Mouse (Mus musculus): ENCODE measurements around the gene Pde4d. TPM values are rescaled to one million over a fixed set of nuclear protein-coding genes. Genes with fewer than 3 reads are reported as not detected.

Gene Pde4d
- total RNA-seq, 2 experiments from 2014 or later = 37.4 to 43.6 TPM

DNA sequence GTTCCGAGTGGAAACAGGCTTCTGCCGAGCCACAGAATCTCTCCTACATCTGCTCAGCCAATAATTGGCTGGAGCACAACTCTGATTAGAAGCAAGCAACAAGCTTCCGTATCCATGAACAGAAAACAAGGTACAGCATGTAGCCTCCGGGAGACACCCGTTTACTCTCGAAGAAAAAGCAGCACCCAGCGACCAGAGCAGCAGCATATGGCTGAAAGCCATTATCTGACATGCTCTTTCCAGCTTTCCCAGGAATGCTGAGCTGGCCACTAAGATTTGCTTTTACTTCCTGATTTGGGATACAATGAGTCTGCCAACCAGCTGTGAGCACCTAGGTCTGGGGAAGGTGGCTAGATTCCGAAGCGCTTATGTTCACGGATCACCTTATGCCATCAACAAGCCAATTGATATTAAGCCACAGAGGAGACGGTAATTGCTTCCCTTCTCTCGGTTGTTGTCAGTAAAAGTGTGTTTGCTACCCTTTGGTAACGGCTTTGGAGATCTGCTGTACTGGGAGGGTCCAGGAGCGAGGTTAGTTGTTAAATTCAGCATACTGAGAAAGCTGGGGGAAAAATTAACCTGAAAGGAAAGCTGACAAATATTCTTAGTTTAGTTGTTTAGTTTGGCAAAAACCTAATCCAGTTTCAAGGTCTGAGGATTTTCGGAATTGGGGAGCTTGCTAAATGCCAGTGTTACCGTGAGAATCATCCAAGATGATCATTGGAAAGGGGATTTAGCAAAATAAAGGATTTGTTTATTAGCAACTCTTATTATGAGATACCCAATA, 1131.7 kb downstream of the Pde4d start:
- intact Hi-C loops (cut with DNase I) = no loop called here
- peak in 1 of 2 experiments; percentile 5 for DNase-seq

DNA sequence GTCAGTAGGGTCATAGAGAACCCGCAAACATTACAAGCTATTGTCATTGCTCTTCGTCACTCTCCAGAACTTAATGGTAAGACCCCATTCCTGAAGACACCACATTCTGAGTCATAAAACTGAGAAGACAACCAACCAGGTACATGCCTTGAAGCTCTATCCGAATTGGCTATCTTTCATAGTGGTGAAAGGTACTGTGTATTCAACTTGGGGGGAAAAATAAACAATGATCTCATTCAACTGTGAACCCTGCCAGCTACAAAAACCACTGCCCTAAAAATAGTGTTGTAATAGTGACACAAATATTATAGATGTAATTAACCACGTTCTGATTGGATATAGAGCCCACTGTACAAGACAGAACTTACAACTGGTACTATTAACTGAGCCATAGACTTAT, 1140.3 kb downstream of the Pde4d start:
- no peak for DNase-seq
- intact Hi-C loops (cut with DNase I) = no loop called here

DNA sequence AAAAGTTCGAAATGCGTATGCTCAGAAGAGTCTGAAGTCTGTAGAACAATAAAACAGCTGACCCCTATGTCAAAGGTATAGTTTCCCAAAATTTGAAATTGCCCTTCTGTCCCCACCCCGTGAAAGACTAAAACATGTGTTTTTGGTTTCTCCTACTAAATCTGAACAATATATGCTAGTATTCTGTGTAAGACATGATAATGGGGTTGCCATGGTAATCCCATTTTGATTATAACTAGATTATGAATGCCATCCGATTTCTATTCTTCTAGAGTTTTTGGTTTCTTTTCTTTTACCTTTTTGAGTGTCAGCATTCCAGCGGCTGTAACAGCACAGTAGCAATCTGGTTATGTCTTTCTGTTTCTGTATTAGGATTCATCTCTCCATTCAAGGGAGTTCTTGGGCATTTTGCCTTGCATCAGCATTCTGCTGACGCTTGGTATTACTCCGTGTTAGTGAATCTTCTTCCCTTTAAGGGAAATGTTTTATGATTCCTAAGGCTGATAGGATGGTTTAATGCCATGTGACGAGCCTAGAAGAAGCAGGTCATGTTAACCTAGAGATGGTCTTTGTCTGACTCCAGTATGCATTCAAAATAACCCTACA, 1142.5 kb downstream of the Pde4d start:
- intact Hi-C loops (cut with DNase I) = no loop called here
- DNase-seq = no peak

DNA sequence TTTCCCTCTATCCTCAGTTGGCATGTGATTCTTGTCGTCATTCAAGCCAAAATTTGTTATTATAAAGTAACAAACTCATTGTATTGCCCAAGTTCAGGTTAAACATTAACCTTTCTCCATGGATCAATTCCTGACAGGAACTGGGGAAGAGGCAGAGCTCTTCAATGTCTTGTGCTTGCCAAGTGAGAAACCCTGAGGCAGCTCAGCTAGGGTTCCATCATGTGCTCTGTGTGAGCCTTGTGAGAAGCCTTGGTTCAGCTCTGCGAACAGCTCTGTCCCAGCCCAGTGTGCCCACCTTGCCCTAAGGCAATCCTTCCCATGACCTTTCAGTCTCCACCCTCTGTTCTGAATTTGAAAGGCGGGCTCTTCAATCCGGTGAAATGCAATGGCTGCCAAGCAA, 1150.0 kb downstream of the Pde4d start:
- intact Hi-C loops (cut with DNase I) = no loop called here
- DNase-seq = no peak

DNA sequence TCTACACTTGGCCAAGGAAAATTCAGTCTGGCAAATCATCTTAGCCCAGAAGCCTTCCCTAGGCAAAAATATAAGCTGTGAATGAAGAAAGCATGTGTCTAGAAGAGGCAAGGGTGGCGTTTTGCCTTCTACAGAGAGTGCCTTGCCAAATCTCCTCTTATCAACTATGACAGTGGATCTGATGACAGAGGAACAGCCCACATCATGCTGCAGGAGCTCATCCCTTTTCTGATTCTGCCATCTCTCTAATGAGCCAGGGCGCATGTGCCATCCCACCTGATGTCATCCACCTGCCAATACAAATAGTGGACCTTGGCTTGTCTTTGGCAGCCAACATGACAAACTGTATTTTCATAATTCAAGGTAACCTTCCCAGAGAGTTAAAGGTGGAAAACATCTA, 1154.3 kb downstream of the Pde4d start:
- intact Hi-C loops (cut with DNase I) = no loop called here
- DNase-seq = no peak

DNA sequence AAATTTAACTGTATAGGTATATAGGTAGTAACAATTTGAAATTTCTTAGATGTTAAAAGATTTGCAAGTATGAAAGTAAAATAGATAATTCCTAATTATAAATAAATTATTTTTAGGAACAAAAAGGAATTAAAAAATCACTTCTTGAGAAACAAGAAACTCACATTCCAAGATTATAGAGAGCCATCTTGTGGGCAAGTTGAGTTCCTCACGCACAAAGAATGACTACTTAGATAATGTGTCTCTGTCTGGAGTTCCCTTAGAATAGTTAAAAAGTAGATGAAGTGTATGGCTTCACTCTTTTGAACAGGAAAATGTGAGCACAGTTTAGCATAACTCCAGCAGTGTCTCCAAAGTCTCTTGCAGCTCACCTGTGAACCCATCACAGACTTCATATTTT, 1155.4 kb downstream of the Pde4d start:
- no peak for DNase-seq
- intact Hi-C loops (cut with DNase I) = loop anchor here (5.0 kb wide), 1 partner anchor 263 kb away; no protein-coding TSS in a partner anchor

DNA sequence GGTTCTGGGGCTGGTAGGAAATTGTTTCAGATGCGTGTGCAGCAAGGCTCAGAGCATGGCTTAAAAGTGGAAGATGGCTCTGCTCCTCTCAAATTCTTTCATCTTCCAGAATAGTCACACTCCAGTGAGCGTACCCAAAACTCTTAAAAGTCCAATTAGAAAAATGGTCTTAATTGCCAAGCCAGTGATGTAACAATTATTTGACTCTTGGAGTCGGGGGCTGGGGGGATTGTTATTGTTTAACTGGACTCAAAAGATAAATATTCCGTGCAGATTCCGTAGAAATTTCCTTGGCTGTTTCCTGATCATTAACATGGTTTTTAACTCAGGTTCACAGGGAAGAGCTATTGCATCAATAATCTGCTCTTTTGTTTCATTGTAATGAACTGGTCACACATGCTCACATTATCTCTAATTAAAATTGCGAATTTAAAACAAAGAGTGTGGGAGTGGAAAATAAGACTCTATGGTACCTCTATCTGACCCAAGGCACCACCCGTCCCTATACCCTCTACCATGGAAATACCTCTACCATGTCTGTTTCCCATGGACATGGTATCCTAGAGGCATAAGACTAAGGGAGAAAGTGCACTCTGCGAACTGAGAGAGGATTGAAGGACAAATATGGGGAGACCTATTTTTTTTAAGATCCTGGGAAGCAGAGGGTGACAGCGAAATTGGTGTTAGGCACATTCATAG, 1159.5 kb downstream of the Pde4d start:
- no peak for DNase-seq
- intact Hi-C loops (cut with DNase I) = loop anchor here (1.0 to 5.0 kb wide), 3 partner anchors 51 to 380 kb away; no protein-coding TSS in a partner anchor

DNA sequence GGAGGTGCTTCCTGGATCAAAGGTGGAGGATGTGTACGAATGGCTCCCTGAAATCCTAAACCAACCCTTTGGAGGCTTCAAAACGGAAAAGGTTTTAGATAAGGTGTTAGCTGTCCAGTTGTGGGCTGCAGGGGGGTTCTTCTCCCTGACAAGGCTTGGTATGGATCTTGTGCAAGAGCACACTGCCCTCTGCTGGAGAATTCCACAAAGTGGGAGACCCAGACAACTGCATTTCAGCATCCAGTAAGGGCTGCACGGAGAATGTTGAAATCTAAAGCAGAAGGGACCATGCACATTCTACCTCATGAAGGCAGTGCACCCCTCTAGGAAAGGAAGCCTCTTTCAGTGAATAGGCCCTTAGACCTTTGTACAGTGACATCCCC, 1160.0 kb downstream of the Pde4d start:
- DNase-seq = peak; percentile 41 to 48
- intact Hi-C loops (cut with DNase I) = loop anchor here (1.0 to 5.0 kb wide), 3 partner anchors 51 to 380 kb away; no protein-coding TSS in a partner anchor

DNA sequence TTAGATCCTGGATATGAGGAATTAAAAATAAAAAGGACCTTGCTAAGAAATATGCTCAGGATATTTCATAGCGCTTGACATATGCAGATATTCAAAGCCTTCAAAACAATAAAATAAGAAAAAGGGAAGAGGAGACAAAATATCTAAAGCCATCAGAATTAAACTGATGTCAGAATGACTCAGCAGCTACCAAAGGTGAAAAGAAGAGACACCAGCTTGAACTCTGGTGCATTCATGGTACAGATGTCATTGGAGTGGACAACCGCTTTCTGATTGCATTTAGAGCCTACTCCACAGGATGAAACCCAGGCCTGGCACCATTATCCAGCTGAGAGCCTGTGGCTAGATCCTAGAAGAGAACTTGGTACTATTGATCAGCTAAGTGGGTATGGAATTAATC, 1161.0 kb downstream of the Pde4d start:
- intact Hi-C loops (cut with DNase I) = no loop called here
- no peak for DNase-seq

DNA sequence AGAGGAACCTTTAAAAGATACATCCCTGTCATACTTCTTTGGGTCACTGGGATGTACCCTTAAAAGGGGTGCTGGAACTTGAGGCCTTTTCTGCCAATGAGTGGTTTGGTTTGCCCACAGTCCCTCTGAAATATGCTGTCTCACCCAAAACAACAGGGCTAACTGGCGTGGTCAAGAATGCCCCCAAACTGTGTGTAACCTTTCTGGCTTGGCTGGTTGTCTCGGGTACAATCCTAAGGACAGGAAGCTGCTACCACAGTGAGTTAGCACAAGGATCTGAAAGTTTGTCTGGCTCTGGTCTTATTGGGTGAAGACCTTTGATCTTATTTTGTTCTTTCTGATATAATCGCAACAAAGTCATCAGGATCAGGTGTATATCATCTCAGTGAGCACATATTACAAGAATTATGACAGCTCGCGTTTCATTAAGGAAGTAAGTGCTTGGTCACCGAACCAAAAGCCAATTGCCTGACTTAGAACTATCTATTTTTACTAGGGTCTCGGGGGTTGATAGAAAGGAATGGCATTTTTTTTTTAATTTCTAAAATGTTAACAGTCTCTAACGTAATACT, 1165.6 kb downstream of the Pde4d start:
- no peak for DNase-seq
- intact Hi-C loops (cut with DNase I) = loop anchor here (5.0 kb wide), 2 partner anchors 142 to 292 kb away; no protein-coding TSS in a partner anchor

DNA sequence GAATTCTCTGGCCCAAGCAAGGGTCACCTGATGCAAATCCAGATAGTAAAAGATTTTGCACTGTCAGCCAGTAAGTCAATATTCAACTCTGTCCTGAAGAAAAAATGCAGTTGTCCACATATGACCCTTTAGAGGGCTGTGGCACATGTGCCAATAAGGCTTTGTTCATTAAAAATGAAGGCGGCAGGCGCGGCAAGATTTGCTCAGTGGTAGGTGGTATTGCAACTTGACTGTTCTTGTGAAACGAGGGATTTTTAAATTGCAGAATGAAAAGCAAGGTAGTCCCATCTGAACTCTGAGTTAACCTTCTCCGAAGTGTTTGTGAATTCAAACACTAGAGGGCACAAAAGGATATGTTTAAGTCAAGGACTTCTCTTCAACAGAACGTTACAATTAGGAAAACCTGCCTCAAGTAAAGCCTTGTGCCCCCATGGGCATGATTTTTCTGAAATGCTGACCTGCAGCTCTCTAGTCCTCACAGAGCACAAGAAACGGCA, 1166.1 kb downstream of the Pde4d start:
- DNase-seq = no peak
- intact Hi-C loops (cut with DNase I) = loop anchor here (1.0 to 5.0 kb wide), 3 partner anchors 120 to 291 kb away; no protein-coding TSS in a partner anchor

DNA sequence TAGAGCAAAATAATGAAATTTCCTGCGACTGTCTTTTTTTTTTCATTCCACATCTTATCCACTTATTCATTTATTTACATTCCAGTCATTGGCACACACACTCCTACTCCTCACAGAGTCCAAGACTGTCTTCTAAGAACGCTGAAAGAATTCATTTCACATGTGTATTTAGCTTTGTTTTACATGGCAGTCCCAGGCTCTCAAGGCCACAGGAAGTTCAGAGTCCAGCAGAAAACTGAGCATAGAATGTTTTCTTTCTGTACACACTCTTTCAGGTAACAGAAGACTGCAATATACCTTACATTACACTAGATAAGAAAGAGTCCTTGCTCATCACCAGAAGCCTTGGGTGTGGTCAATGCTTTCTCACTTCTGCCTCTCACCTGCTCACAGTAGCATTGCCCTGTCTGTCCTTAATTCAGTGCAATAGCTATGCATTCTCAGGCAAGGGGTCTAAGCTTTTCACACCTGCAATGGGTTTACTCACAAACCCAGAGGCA, 1169.5 kb downstream of the Pde4d start:
- intact Hi-C loops (cut with DNase I) = loop anchor here (5.0 kb wide), 2 partner anchors 138 to 288 kb away; no protein-coding TSS in a partner anchor
- DNase-seq = no peak

DNA sequence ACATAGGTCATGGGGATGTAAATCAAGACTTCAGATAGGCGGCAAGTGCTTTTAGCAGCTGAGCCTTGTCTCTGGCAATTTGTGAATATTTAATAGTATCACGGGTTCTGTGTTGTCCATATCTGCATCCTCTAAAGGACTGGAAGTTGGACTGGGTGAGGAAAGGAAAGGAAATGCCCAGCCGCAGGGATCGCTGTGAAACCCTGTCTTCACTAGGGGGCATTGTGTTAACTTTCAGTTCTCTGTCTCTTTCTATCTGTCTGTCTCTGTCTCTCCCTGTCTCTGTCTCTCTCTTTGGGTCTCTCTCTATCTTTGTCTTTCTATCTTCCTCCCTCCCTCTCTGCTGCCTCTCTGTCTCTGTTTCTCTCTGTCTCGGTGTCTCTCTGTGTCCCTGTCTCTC, 1172.5 kb downstream of the Pde4d start:
- no peak for DNase-seq
- intact Hi-C loops (cut with DNase I) = loop anchor here (5.0 kb wide), 1 partner anchor 65 kb away; no protein-coding TSS in a partner anchor

DNA sequence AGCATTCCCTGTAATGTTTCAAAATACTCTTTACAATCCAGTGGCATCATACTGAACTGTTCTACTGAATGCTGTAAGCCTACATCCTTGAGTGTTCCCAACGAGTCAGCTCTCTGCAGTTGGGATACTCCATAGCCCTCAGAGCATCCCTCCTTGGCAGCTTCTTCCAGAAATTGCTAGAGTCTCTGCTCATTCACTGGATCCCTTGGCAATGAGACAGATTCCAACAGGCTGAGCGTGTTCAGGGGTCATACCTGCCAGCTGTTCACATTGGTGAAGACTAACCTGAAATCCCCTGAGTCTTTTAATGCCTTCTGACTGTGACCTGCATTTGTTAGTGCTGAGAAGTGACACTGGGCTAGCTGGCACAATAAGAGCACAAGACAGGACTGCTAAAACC, 1173.5 kb downstream of the Pde4d start:
- DNase-seq = no peak
- intact Hi-C loops (cut with DNase I) = loop anchor here (5.0 kb wide), 1 partner anchor 64 kb away; no protein-coding TSS in a partner anchor

DNA sequence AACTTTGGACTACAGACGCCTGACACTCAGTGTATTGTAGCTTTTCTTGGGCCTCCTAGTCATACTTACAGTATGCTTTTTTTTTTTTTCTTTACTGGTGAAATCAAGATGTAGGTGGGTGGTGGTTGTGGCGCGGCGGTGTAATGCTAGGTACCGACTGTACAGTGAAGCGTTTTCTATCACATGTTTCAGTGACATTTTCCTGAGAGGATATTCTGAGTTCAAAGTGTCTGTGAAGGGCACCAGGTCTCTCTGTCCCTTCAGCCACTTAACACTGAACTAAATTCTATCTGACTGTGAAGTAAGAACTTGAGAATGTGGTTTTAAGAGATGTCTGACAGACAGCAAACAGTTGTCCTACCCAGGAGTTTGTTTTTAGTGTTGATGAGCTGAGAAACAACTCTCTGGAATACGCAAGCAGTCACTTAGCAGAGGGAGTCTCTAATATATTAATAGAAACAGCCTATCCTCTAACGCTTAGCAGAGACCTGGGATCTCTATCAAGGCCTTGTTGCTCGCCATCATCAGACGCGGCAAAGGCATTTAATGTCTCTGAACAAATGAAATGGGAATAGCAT, 1175.1 kb downstream of the Pde4d start:
- no peak for DNase-seq
- intact Hi-C loops (cut with DNase I) = loop anchor here (5.0 kb wide), 1 partner anchor 62 kb away; no protein-coding TSS in a partner anchor

DNA sequence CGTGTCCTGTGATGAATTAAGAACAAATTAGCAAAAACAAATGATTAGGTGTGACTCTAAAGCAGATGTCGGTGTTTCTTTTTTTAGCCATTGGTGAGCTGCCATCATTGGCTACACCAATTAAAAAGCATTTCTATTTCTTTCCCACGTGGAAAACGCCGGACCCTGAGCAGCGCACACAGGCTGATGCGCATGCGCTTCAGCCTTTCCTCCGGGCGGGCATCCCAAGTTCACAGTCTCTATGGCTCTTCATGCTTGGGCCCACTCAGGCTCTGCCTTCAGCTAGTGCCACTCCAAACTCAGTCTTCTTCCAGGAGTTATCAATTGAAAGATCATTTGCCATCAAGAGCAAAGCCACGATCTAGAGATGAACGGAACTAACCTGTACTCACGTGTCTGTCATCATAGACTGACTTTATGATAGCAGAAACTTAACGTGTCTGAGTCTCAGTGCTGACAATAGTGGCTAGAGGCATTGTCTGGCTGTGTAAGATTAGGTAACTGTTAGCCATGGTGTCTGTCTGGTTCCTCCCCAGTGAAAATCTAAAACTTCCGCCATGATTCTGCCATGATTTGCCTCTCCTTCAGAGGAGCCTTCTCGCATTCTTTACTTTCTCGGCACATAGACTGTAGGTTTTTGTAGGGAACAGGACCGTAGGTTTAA, 1175.8 kb downstream of the Pde4d start:
- intact Hi-C loops (cut with DNase I) = no loop called here

DNA sequence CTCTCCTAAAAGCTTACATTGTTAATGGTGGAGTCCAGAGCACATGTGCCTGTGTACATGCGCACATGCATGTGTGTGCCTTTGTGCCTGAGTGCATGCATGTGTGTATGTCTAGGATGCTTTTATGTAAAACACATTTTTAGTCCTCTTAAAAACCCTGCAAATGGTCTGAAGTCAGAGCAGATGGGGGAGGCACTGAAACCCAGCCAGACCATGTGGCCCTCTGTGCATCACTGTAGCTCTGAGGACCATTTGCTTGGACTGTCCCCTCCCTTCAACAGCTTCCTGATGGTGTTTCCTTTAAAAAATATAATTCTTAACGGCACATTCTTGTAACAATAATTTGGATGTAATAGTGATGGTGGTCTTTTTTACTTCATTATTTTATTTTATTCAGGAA, 1177.5 kb downstream of the Pde4d start:
- no peak for DNase-seq
- intact Hi-C loops (cut with DNase I) = no loop called here

More for the DNA sequence above, 1175.8 kb downstream of the Pde4d start:
- DNase-seq = no peak

DNA sequence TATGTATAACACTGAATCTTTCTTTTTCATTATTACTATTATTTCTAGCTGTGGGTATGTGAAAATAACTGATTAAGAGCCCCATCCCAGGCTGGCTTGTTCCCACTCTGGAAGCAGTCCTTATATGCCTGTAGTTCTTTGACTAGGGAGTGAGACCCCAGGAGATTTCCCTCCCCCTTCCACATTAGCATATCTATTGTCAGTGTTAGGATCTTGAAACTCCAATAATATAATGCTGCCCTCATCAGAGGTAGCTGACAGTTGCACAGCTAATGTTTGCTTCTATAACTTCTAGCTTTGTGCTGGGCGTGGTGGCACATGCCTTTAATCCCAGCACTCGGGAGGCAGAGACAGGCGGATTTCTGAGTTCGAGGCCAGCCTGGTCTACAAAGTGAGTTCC, 1178.9 kb downstream of the Pde4d start:
- intact Hi-C loops (cut with DNase I) = no loop called here
- no peak for DNase-seq

DNA sequence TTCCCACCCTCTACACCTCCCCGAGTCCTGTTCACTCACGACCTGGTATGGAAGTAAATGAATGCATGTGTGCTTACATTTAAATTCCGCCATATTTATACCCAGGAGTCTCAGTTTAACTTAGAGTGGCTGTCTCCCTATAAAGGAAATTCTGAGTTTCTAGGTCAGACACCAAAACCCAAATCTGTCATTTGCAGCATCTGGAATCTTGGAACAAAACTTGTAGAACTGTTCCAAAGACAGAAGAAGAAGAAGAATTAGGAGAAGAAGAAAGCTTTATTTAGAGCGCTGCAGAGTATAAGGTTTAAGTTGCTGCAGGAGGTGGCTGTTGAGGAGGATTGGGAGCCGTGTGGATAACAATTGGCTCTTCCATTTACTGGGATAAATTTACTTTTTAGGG, 1179.5 kb downstream of the Pde4d start:
- DNase-seq = no peak
- intact Hi-C loops (cut with DNase I) = no loop called here

Measured in heart, postnatal 36 days (tissue).